Mouse (Mus musculus) embryo, embryonic 11.5 days (tissue): ENCODE data around the gene Lpp.

Experiments
- DNase-seq: peaks from one replicate; pipeline ENCODE4 v3.0.0-alpha.2; 2012; ENCODE audit warnings: low read depth, low spot score

Gene Lpp

GRCm38 (mm10) chr16:24558458-24558857 lies 165.2 kb downstream of the Lpp start:
- no peak for DNase-seq

GRCm38 (mm10) chr16:24559811-24560210 lies 166.5 kb downstream of the Lpp start:
- no peak for DNase-seq

- DNase-seq = no peak
These were observed 167.7 kb downstream of the Lpp start for GRCm38 (mm10) chr16:24560998-24561397.

DNA sequence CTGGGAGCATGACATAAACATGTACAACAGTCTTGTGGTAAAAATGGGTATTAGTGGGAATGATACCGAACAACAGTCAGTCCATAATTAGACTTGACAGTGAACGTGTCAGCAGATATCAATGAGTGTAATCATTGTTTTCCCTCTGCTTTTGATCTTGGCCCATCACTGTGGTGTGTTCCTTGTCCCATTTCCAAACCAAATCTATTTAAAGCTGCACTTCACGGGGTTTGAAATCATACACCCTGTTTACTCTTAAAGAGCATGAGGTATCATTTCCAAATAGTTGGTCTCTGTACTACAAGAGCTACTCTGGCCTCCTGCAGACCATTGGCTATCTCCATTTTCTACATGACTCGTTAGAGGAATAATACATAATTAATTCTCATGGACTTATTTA lies 168.3 kb downstream of the Lpp start:
- no peak for DNase-seq

- DNase-seq = no peak
These were observed 172.0 kb downstream of the Lpp start for GRCm38 (mm10) chr16:24565311-24565710.

GRCm38 (mm10) chr16:24566277-24566676 lies 173.0 kb downstream of the Lpp start:
- DNase-seq = peak; percentile 23

GRCm38 (mm10) chr16:24567562-24567961 lies 174.3 kb downstream of the Lpp start:
- no peak for DNase-seq

- no peak for DNase-seq
These were observed 174.8 kb downstream of the Lpp start for GRCm38 (mm10) chr16:24568061-24568460.

DNA sequence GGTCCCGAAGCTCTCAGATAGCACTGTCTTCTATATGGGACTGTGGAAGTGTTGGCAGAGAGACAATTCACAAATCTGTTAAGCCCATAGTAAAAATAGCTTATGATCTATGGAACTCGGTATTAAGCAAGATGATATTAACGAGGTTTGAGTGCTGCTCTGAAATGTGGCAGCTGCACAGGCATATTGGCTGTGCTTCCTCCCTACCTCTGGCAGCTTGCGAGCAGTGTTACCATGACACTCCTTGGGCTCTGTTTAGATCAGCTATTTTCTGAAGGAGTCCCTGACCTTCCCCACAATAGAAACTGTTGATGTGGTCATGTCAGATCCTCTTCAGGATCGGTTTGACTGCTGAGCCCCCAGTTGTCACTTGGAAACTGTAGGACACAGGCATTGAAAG lies 176.4 kb downstream of the Lpp start:
- no peak for DNase-seq

- no peak for DNase-seq
These were observed 183.7 kb downstream of the Lpp start for GRCm38 (mm10) chr16:24576999-24577398.

- no peak for DNase-seq
These were observed 184.5 kb downstream of the Lpp start for GRCm38 (mm10) chr16:24577798-24578197.

DNA sequence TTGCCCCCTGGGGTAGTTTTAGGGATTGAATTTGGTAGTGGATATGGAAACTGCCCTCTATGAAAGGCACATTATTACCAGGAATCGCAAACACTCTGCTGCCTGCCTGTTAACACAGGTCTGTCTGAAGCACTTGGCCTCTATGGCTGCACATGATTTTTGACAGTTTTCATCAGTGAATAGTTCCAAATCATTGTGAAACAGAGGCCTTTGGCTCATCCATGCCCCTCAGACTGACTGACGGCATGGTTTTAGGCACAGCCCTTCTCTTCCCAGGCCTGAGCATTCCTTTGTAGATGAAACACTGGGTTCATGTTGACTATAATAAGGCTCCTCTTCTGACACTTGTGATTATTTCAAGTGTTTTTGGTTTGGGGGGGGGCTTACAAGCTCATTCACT lies 189.5 kb downstream of the Lpp start:
- no peak for DNase-seq

DNA sequence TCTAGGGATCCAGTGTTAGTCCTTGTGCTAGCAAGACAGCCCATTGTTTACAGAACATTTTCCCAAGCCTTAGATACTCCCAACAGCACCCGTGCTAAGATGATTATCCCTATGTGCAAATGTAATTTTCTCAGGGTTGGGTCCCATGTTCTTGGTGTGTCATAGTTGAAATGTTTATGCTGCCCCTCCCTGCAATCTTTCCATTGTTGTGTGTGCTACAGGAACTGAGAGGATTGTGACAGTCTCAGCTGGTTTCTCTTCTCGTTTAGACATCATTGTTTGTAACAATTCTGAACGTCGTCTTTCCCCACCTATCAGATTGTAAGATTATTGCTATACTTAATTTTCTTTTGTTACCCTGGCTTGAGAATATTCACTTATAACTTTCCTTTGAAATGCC lies 200.2 kb downstream of the Lpp start:
- no peak for DNase-seq

- DNase-seq = no peak
These were observed 201.2 kb downstream of the Lpp start for GRCm38 (mm10) chr16:24594508-24594907.

DNA sequence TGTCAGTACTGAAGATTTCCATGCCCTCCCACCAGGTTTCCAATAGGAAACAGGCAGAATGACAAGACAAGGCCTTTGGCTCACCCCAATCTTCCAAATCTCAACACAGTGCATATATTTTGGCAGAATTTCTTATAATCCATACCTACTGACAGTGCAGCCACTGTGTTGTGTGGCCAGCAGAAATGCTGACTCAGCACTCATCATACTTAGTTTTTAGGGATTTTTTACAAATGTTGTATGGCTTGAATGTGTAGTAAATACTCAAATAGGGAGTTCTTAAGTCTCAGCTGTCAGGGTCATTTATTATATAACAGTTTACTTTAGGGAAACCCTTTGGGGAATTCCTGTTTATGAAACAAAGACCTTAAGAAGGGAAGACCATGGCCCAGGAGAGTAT lies 202.2 kb downstream of the Lpp start:
- no peak for DNase-seq

DNA sequence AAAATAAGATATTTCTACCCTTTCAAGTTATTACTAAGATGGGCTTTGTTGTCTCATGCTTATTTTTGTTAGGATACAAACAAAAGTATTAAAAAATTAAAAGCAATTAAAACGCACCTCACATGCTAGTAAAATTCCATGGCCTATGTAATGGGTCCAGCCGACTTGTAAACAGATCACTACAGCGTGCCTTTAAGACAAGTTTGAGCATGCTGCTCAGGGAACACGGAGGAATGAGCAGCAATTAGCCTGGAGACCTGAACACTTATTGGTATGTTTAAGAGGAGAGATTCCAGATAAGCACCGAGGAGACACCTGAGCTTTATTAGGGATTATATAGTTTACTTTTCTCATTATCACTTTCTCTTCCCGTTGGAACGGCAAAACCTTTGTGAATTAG lies 205.3 kb downstream of the Lpp start:
- DNase-seq = no peak

DNA sequence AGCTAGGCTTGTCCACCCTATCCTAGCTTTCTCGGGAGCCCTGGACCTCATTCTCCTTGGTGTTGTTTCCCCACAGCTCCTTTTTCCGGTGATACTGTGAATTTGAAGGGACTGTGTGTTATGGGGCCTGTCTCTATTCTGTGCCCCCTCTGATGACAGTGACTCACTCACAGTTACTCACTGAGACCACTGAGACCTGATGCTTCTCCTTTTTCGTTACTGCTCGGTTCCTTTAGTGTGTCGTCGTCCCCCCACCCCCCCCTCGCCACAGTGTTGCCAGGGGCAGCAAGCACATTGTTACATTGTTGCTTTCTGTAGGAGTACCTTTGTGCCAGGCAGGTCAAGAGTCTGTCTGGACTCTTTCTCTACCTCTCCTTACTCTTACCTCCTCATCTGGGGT lies 206.5 kb downstream of the Lpp start:
- DNase-seq = no peak

DNA sequence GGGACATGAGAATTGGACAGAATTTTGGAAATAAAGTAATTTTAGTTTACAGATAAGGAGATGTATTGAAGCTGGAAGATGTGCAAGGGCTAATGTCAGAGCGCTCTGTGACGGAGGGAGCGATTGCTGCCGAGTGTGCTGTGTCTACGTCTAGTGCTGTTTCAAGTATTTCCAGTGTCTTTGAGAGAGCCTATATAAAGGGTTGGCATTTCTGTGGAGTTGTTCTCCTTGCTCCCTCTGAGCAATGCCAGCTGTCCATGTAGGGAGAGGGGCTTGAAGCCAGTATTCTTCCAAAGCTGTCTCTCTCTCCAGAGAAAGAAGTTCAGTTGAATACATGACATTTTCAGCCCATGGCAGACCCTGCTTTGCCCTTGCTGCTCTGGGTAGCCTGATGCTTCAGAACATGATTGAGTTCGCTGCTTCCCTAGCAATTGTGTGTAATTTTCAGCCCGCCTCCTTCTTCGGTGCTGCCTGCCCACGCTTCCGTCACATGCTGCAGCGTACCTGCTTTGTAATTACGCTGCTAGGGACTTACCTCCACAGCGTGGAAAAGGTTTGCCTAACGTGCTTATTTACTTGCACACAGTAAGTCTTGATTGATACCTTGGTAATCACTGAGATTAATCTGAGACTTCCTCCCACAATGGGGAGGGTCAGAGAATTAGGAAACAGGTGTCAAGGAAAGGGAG lies 207.1 kb downstream of the Lpp start:
- no peak for DNase-seq

- no peak for DNase-seq
These were observed 210.0 kb downstream of the Lpp start for GRCm38 (mm10) chr16:24603342-24603741.

GRCm38 (mm10) chr16:24607896-24608457 lies 214.7 kb downstream of the Lpp start:
- DNase-seq = no peak

DNA sequence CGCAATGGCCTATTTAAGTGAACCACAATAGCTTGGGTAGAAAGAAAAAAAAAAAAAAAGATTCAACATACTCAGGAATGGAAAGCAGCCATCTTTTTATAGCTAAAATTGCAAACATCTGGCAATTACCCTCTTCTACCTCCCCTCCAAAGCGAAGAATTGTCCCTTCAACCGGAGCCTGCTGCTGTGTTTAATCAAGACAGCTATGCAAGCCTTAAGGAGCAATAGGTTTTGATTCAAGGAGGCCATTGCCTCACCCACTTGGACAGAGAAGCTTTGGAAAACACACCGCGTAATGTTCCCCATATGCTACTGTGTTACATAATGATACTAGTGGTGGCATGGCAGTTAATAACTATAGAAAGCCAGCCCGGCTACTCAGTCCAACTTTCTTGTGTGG lies 226.2 kb downstream of the Lpp start:
- no peak for DNase-seq

DNA sequence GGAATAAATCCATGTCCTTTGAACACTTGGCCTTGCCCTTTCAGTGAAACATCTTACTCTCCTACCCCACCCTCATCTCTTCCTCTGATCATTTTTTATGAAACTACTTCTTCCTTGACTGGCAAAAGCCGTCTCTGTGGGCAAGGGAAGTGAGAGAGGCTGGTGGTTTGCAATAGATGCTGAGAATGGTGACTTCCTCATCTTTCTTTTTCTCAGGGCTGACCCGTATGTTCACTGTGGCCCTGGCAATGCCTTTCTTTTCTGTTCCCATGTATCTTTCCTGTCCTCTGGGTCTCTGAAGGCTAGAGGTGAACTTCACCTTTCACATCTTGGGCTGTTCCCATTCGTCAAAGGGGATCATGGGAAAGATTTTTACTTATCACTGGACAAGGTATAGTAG lies 226.7 kb downstream of the Lpp start:
- DNase-seq = no peak

DNA sequence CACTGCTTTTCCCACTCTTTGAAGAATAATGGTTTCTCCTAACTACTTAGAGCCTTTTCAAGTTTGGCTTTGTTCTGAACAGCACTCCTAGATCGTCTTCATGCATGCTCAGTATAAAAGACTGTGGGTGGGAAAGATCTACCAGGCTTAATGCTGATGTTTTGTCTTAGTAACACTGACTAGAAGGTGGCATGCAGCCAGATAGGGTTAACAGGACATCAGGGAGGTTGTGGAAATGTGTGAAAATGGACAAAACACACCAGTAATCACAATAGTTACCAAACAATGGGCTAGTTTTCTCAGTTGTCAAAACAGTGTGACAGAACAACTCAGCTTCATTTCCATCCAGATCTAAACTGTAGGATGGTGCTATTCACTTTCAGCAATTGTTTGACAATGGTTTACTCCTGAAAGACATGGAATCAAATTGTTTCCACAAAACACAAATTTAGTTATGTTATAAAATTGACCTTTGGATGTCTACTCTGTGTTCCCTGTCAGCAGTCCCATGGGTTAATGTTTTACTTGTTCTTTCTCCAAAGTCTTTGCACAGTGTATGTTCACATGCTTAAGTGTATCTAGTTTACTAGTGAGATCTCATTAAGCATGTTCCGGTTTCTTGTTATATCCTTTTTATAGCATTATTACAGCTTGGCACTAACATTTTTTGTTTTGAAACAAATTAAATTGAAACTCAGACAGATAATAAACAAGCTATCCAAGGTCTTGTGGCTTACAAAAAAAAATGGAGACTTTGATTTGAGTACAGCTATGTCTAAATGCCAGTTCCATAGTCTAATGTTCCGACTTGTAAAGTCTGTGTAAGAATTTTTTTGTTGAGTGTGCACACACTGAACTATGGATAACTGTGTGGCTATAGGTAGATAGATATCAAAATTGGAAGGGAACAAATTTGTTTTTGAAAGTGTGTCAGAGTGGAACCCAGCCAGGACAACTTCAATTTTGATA lies 229.2 kb downstream of the Lpp start:
- no peak for DNase-seq
